Mouse (Mus musculus) CH12.LX (cell line): ENCODE measurements around the gene Ctnna3.

ENCODE experiments used
- BHLHE40 ChIP-seq: IDR thresholded peaks from 2 replicates; pipeline ENCODE4 v1.6.1; 2011; ENCODE audit warnings: mild to moderate bottlenecking, low read depth, low read length, improper control_type of control experiment
- CHD1 ChIP-seq: IDR thresholded peaks from 2 replicates; pipeline ENCODE4 v1.6.1; 2012; ENCODE audit warnings: low read depth, low read length, improper control_type of control experiment, inconsistent platforms
- CTCF ChIP-seq, 2 experiments: IDR thresholded peaks in 1 of 2; conservative IDR thresholded peaks in 1 of 2; 2 replicates each; pipeline ENCODE4 v1.5.1; 2011 to 2012; ENCODE audit warnings: low read depth in 2 of 2, low read length in 2 of 2, improper control_type of control experiment in 1 of 2, inconsistent platforms in 1 of 2, mild to moderate bottlenecking in 1 of 2, moderate library complexity in 1 of 2
- EP300 ChIP-seq: IDR thresholded peaks from 2 replicates; pipeline ENCODE4 v1.6.1; 2011; ENCODE audit warnings: low read length, improper control_type of control experiment
- ETS1 ChIP-seq: conservative IDR thresholded peaks from 2 replicates; pipeline ENCODE4 v1.6.1; 2012; ENCODE audit warnings: low read depth, mild to moderate bottlenecking, inconsistent platforms, low read length, improper control_type of control experiment, moderate library complexity
- HCFC1 ChIP-seq: IDR thresholded peaks from 2 replicates; pipeline ENCODE4 v1.6.1; 2012; ENCODE audit warnings: low read depth, mild to moderate bottlenecking, inconsistent platforms, low read length, improper control_type of control experiment
- JUN ChIP-seq: IDR thresholded peaks from 2 replicates; pipeline ENCODE4 v1.6.1; 2011; ENCODE audit warnings: low read depth, mild to moderate bottlenecking, low read length, improper control_type of control experiment, moderate library complexity; ENCODE audit not compliant: insufficient read depth
- MXI1 ChIP-seq: IDR thresholded peaks from 2 replicates; pipeline ENCODE4 v1.6.1; 2011; ENCODE audit warnings: mild to moderate bottlenecking, low read depth, low read length, improper control_type of control experiment
- POLR2A ChIP-seq: IDR thresholded peaks from 2 replicates; pipeline ENCODE4 v1.6.1; 2011; ENCODE audit warnings: low read depth, mild to moderate bottlenecking, improper control_type of control experiment, low read length
- TBP ChIP-seq: conservative IDR thresholded peaks from 2 replicates; pipeline ENCODE4 v1.6.1; 2011; ENCODE audit warnings: low read depth, low read length, improper control_type of control experiment
- USF1 ChIP-seq: IDR thresholded peaks from 2 replicates; pipeline ENCODE4 v1.6.1; 2014; ENCODE audit warnings: low read depth, mild to moderate bottlenecking, inconsistent platforms, low read length, improper control_type of control experiment
- ZNF384 ChIP-seq: IDR thresholded peaks from 2 replicates; pipeline ENCODE4 v1.6.1; 2012; ENCODE audit warnings: low read depth, low read length, improper control_type of control experiment, inconsistent platforms

- TF ChIP-seq BHLHE40 (no peak), POLR2A (no peak), CTCF (conservative IDR thresholded peaks at IDR 0.05 in 1 of 2, IDR thresholded peaks at IDR 0.05 in 1 of 2; ENCODE audit: low read depth in 2 of 2, low read length in 2 of 2) (no peak), JUN (no peak), CHD1 (no peak), MXI1 (no peak), TBP (no peak), ETS1 (no peak), EP300 (no peak), USF1 (no peak), ZNF384 (no peak), HCFC1 (no peak)
Observed at GRCm38 (mm10) chr10:63869123-63869522, 439.2 kb downstream of the Ctnna3 start.
